Mouse (Mus musculus): ENCODE data around the gene Pnpla2. TPM values are rescaled to one million over a fixed set of nuclear protein-coding genes. Genes with fewer than 3 reads are reported as not detected.

The Pnpla2 gene
- total RNA-seq, 2 experiments from 2014 or later = 552 to 604 TPM

GRCm38 (mm10) chr7:141463824-141464602 is 9.0 kb downstream of the Pnpla2 start:
- DNase-seq = peak; percentile 72 to 74
- intact Hi-C loops (cut with DNase I) = loop anchor here (10.0 kb wide), 1 partner anchor 519 kb away; the partner anchor contains the start of gene Pgghg

- DNase-seq = peak; percentile 39 to 41
- intact Hi-C loops (cut with DNase I) = loop anchor here (10.0 kb wide), 1 partner anchor 520 kb away; the partner anchor contains the start of gene Pgghg
These were observed 9.7 kb downstream of the Pnpla2 start for GRCm38 (mm10) chr7:141464603-141465201.

GRCm38 (mm10) chr7:141465388-141466044 is 10.5 kb downstream of the Pnpla2 start:
- intact Hi-C loops (cut with DNase I) = loop anchor here (10.0 kb wide), 1 partner anchor 521 kb away; the partner anchor contains the start of gene Pgghg
- peak in 1 of 2 experiments; percentile 27 for DNase-seq

GRCm38 (mm10) chr7:141466045-141466394 is 11.0 kb downstream of the Pnpla2 start:
- peak; percentile 55 to 57 for DNase-seq
- intact Hi-C loops (cut with DNase I) = loop anchor here (10.0 kb wide), 1 partner anchor 521 kb away; the partner anchor contains the start of gene Pgghg

GRCm38 (mm10) chr7:141466607-141467148 is 11.7 kb downstream of the Pnpla2 start:
- intact Hi-C loops (cut with DNase I) = loop anchor here (1.0 to 10.0 kb wide), 2 partner anchors 11 to 522 kb away; partner anchors contain the start of genes Pgghg and Pnpla2
- no peak for DNase-seq

- intact Hi-C loops (cut with DNase I) = loop anchor here (1.0 to 10.0 kb wide), 2 partner anchors 12 to 523 kb away; partner anchors contain the start of genes Pgghg and Pnpla2
These were observed 12.4 kb downstream of the Pnpla2 start, which contains the start of gene Cd151 for GRCm38 (mm10) chr7:141467230-141468030. TSS of gene Cd151 (plus strand) at chr7:141467392.

GRCm38 (mm10) chr7:141468164-141468521 is 13.1 kb downstream of the Pnpla2 start:
- intact Hi-C loops (cut with DNase I) = loop anchor here (10.0 kb wide), 1 partner anchor 523 kb away; the partner anchor contains the start of gene Pgghg
- DNase-seq = no peak

More at GRCm38 (mm10) chr7:141467230-141468030, 12.4 kb downstream of the Pnpla2 start, which contains the start of gene Cd151:
- DNase-seq = peak; percentile 90 to 92

GRCm38 (mm10) chr7:141468522-141469211 is 13.7 kb downstream of the Pnpla2 start:
- intact Hi-C loops (cut with DNase I) = loop anchor here (10.0 kb wide), 1 partner anchor 524 kb away; the partner anchor contains the start of gene Pgghg
- peak; percentile 66 to 71 for DNase-seq

GRCm38 (mm10) chr7:141469352-141469751 is 14.4 kb downstream of the Pnpla2 start:
- DNase-seq = no peak
- intact Hi-C loops (cut with DNase I) = loop anchor here (10.0 kb wide), 1 partner anchor 525 kb away; the partner anchor contains the start of gene Pgghg

GRCm38 (mm10) chr7:141469901-141470636 is 15.1 kb downstream of the Pnpla2 start:
- peak; percentile 14 to 22 for DNase-seq
- intact Hi-C loops (cut with DNase I) = loop anchor here (10.0 kb wide), 1 partner anchor 525 kb away; the partner anchor contains the start of gene Pgghg

GRCm38 (mm10) chr7:141470637-141470944 is 15.6 kb downstream of the Pnpla2 start:
- intact Hi-C loops (cut with DNase I) = no loop called here
- no peak for DNase-seq

GRCm38 (mm10) chr7:141471236-141471635 is 16.2 kb downstream of the Pnpla2 start:
- no peak for DNase-seq
- intact Hi-C loops (cut with DNase I) = no loop called here

GRCm38 (mm10) chr7:141472226-141472625 is 17.2 kb downstream of the Pnpla2 start:
- intact Hi-C loops (cut with DNase I) = no loop called here
- no peak for DNase-seq

- intact Hi-C loops (cut with DNase I) = no loop called here
- DNase-seq = no peak
These were observed 17.8 kb downstream of the Pnpla2 start for GRCm38 (mm10) chr7:141472763-141473162.

- intact Hi-C loops (cut with DNase I) = no loop called here
- DNase-seq = no peak
These were observed 19.2 kb downstream of the Pnpla2 start for GRCm38 (mm10) chr7:141474160-141474559.

- DNase-seq = peak; percentile 86 to 95
- intact Hi-C loops (cut with DNase I) = no loop called here
These were observed 20.2 kb downstream of the Pnpla2 start, which contains the start of the genes Polr2l and Tspan4 for GRCm38 (mm10) chr7:141475011-141475804. TSS of gene Polr2l (minus strand) at chr7:141475132. TSS of gene Tspan4 (plus strand) at chr7:141475240.

GRCm38 (mm10) chr7:141475805-141476158 is 20.8 kb downstream of the Pnpla2 start:
- intact Hi-C loops (cut with DNase I) = no loop called here

More at GRCm38 (mm10) chr7:141475805-141476158, 20.8 kb downstream of the Pnpla2 start:
- DNase-seq = peak in 1 of 2 experiments; percentile 43

Measured in heart, postnatal 36 days (tissue).